Mouse (Mus musculus) mesoderm, embryonic 11.5 days (tissue): ENCODE measurements at regions not wholly inside any gene's neighbourhood (a gene's known extent, or its start where the extent isn't known, plus 50 kb on each side); places are given as distances from the start of the nearest gene placed in this dataset.
A peak's percentile ranks its signal among the peaks of the same experiment; 100 is the strongest.
"Not testable (repeated sequence)": the region's sequence is repeated elsewhere in the genome, so short reads cannot be mapped to it uniquely, and the experiment has no call there.

Experiments used
- DNase-seq: peaks from one replicate; pipeline ENCODE4 v3.0.0-alpha.2; 2012; ENCODE audit warnings: low read depth, low spot score

GRCm38 (mm10) chr8:20436956-20437355 is 73.9 kb upstream of the Gm15319 start:
- DNase-seq = not testable (repeated sequence)

- DNase-seq = not testable (repeated sequence)
Observed at GRCm38 (mm10) chr8:20433236-20433635, 70.2 kb upstream of the Gm15319 start.

DNA sequence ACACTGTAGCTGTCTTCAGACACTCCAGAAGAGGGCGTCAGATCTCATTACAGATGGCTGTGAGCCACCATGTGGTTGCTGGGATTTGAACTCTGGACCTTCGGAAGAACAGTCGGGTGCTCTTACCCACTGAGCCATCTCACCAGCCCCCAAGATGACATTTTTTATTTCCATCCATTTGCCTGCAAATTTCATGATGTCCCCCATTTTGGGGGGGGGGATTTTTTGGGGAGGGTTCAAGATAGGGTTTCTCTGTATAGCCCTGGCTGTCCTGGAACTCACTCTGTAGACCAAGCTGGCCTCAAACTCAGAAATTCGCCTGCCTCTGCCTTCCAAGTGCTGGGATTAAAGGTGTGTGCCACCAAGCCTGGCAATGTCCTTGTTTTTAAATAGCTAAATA is 66.5 kb upstream of the Gm15319 start:
- not testable (repeated sequence) for DNase-seq

DNA sequence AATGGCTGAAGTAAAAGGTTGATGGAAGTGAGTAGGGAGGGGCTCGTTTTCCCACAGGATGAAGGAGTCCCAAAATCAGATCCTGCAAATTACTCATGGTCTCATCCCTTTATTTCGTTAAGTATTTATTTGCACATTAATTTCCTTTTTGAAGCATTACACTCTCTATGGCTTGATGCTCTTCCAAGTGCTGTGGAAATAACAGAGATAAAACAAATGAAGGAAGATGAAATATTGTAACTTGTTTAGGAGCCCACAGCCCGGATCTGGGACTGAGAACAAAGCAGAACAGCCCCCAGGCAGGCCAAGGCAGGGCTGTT is 61.9 kb upstream of the Gm15319 start:
- peak; percentile 0 for DNase-seq

DNA sequence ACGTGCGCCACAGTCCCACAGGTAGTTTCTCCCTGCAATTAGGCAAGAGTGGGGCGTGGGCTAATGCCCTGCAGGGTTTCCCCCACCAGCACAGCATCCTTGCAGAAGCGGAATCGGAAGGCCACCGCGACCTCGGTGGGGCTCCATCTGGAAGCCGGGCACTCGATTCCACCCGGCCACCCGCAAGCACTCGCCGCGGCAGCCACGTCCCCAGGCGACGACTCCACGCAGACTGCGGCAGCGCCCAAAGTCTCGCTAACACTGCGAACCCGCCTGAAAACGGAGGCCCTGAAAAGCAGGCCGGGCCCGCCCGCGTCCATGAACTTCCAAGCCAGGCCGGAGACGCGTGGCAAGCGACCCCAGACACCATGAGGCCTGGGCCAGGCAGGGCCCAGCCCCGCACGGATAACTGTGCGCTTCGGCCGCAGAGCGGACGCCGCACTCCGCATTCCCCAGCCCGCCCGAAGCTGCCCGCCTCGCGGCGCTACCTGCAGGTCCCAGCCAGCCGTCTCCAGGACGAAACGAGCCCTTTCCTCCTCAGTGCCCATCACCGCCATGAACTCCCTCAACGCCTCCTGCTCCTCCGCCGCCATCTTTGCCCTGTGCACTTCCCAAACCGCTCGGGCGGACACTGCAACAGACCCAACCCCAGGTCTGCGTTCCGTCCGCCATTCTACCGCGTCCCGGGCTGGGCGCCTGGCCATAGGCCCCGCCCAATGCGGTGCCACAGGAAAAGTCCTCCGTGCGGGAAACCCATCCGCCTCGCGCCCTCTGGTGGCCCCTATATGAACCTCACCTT is 61.3 kb upstream of the Gm15319 start:
- peak; percentile 99 for DNase-seq

DNA sequence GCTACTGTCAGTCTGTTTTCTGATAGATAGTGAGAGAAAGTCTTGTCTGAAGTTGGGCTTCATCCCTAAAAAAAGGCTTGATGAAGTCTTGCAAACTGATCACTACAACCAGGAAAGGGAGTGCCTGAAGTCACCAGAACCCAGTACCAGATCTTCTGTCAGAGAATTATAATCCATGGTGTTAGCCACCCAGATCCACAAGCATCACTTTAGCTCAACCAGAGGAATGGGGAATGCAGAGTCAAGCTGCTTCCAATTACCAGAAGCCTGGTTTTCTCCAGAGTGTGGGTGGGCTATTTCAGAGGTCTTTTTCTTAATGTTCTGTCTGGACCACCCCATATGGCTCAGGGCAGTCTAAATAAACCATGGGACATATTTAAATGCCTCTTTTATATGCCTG is 57.8 kb upstream of the Gm15319 start:
- DNase-seq = not testable (repeated sequence)
